Mouse (Mus musculus) adrenal gland (tissue): ENCODE data around the gene 1700019A02Rik.

Source experiments
- intact Hi-C: fragments of 180-260 bp; cut with DNase I; formaldehyde crosslinking; loops from one replicate; pipeline ENCODE4 v1.15.1; 2025
- long read RNA-seq, 2 experiments: library from polyadenylated mRNA; unstranded; transcript quantifications; one replicate each; pipeline ENCODE4 v2.0.0; 2020; ENCODE audit warnings: borderline replicate concordance in 1 of 2; ENCODE audit not compliant: insufficient replicate concordance in 1 of 2

Gene 1700019A02Rik
- long read RNA-seq, experiment 1, result 0 reads
- long read RNA-seq, experiment 2, result 0 reads

- intact Hi-C loops, result no loop called here
Measured at GRCm38 (mm10) chr1:53187536-53187935, at the start of gene 1700019A02Rik. TSS of gene 1700019A02Rik (minus strand) at chr1:53187636.

- intact Hi-C loops, result no loop called here
Measured at GRCm38 (mm10) chr1:53226063-53226462, 38.6 kb upstream of the 1700019A02Rik start.

GRCm38 (mm10) chr1:53225616-53226015 is 38.2 kb upstream of the 1700019A02Rik start:
- intact Hi-C loops, result no loop called here

GRCm38 (mm10) chr1:53224775-53225174 is 37.3 kb upstream of the 1700019A02Rik start:
- intact Hi-C loops, result no loop called here

- intact Hi-C loops, result no loop called here
Measured at GRCm38 (mm10) chr1:53210136-53210535, 22.7 kb upstream of the 1700019A02Rik start.

- intact Hi-C loops, result no loop called here
Measured at GRCm38 (mm10) chr1:53203902-53204301, 16.5 kb upstream of the 1700019A02Rik start.

GRCm38 (mm10) chr1:53201630-53202199 is 14.3 kb upstream of the 1700019A02Rik start:
- intact Hi-C loops, result no loop called here

GRCm38 (mm10) chr1:53194536-53194935 is 7.1 kb upstream of the 1700019A02Rik start:
- intact Hi-C loops, result no loop called here

GRCm38 (mm10) chr1:53191234-53191633 is 3.8 kb upstream of the 1700019A02Rik start:
- intact Hi-C loops, result no loop called here

GRCm38 (mm10) chr1:53189620-53190019 is 2.2 kb upstream of the 1700019A02Rik start:
- intact Hi-C loops, result no loop called here

GRCm38 (mm10) chr1:53186301-53186700 is 1.1 kb downstream of the 1700019A02Rik start:
- intact Hi-C loops, result no loop called here

- intact Hi-C loops, result no loop called here
Measured at GRCm38 (mm10) chr1:53157715-53158114, 29.7 kb downstream of the 1700019A02Rik start.

- intact Hi-C loops, result no loop called here
Measured at GRCm38 (mm10) chr1:53123066-53123465, 64.4 kb downstream of the 1700019A02Rik start.

GRCm38 (mm10) chr1:53110561-53110960 is 76.9 kb downstream of the 1700019A02Rik start:
- intact Hi-C loops, result no loop called here
